Mouse (Mus musculus) liver, embryonic 13.5 days (tissue): ENCODE results near the gene Rhog. TPM values are rescaled to one million over a fixed set of nuclear protein-coding genes. Genes with fewer than 3 reads are reported as not detected.

Source experiments
- polyA plus RNA-seq: library from polyadenylated mRNA; unstranded; fragments of >200 nt; fragmentation: Nextera tagmentation; extraction: Ambion mirVana; gene quantifications from 2 replicates; pipeline ENCODE4 v1.2.1, GENCODE M21; 2015

The Rhog gene
- polyA plus RNA-seq, 1 experiment from 2014 or later, result 56.0 TPM

Other genes starting within 250 kb of the Rhog start
- gene Il18bp, start 237.4 kb downstream of the Rhog start, polyA plus RNA-seq, result 9.1 and 11.1 TPM in 2 replicates
- 10.6 and 11.6 TPM in 2 replicates for gene Rnf121, start 190.6 kb downstream of the Rhog start, polyA plus RNA-seq
- gene Xndc1, start 190.5 kb downstream of the Rhog start, polyA plus RNA-seq, result 13.6 and 14.2 TPM in 2 replicates
- 0.22 and 0.28 TPM in 2 replicates for gene Xntrpc, start 190.3 kb downstream of the Rhog start, polyA plus RNA-seq
- not detected in 2 replicates for gene Trpc2, start 172.9 kb downstream of the Rhog start, polyA plus RNA-seq
- 0.22 and 0.48 TPM in 2 replicates for gene Art1, start 154.3 kb downstream of the Rhog start, polyA plus RNA-seq
- gene Art5, start 146.6 kb downstream of the Rhog start, polyA plus RNA-seq, result 0.07 and 0.32 TPM in 2 replicates
- not detected in 2 replicates for gene Chrna10, start 139.2 kb downstream of the Rhog start, polyA plus RNA-seq
- 16.9 and 20.7 TPM in 2 replicates for gene Nup98, start 45.9 kb downstream of the Rhog start, polyA plus RNA-seq
- gene Pgap2, start 45.8 kb downstream of the Rhog start, polyA plus RNA-seq, result 23.3 and 27.3 TPM in 2 replicates
- 13.3 and 15.0 TPM in 2 replicates for gene Stim1, start 11.8 kb upstream of the Rhog start, polyA plus RNA-seq
- 223 and 242 TPM in 2 replicates for gene Rrm1, start 185.6 kb upstream of the Rhog start, polyA plus RNA-seq
- 0.38 and 0.40 TPM in 2 replicates for gene Olfr543, start 225.6 kb upstream of the Rhog start, polyA plus RNA-seq
- gene Olfr544, start 232.3 kb upstream of the Rhog start, polyA plus RNA-seq, result 0.03 and 0.13 TPM in 2 replicates
- not detected in 2 replicates for gene Olfr545, start 243.5 kb upstream of the Rhog start, polyA plus RNA-seq